Comparison of ENCODE assay signal across 8 mouse cellular contexts in the genomic region with DNA sequence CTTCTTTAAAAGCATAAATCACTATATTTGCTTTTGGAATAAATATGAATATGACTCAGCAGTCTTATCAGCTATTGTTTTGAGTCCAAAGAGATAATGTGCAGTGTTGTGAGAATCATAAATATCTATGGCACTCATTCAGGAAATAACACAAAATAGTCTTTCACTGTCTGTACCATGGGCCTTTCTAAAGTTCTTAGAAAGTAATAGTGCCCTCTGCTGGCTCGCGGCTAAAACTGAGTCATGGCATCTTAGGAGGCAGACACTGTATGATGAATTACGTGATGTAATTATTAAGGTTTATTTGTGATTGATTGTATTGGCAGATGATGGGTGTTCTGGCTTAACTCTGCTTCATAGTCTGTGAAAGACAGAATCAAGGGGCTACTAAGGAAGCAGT. TPM values are rescaled to one million over a fixed set of nuclear protein-coding genes. Genes with fewer than 3 reads are reported as not detected.
DNase-seq lines count a peak whose midpoint lies in the region; ATAC-seq and TF ChIP-seq lines count a peak whose summit lies in the region.

No protein-coding gene starts in this region.

- no peaks in the 10 kb centered on the region for H3K4me1 ChIP-seq in liver, adult 2 months (ENCODE audit: control insufficient read depth, insufficient read depth, low read length)
- no peaks in the 10 kb centered on the region for H3K4me1 ChIP-seq in liver, embryonic 11.5 days (replicated peaks; ENCODE audit: control insufficient read depth, insufficient read depth, low read length)
- H3K4me1 ChIP-seq in hindbrain, postnatal 0 days (ENCODE audit: insufficient read depth, low read length) = no peaks in the 10 kb centered on the region
- H3K4me1 ChIP-seq in midbrain, embryonic 11.5 days (ENCODE audit: control insufficient read depth, insufficient read depth, low read length) = no peaks in the 10 kb centered on the region

- no peak; the same call in 1 of the 2 replicates for ATAC-seq in liver, embryonic 11.5 days (replicated peaks; ENCODE audit: low FRiP score)
- ATAC-seq in hindbrain, postnatal 0 days = peak; percentile 61; the same call in 1 of the 2 replicates
- ATAC-seq in midbrain, embryonic 11.5 days (ENCODE audit: low FRiP score) = peak; percentile 75; the same call in 1 of the 2 replicates

- no peak overlapping the region for H3K4me2 ChIP-seq in liver, embryonic 11.5 days
- H3K4me2 ChIP-seq in hindbrain, postnatal 0 days (ENCODE audit: low read depth, low read length) = no peak overlapping the region
- H3K4me2 ChIP-seq in midbrain, embryonic 11.5 days = no peak overlapping the region

- TF ChIP-seq POLR2A in liver, adult 2 months (IDR thresholded peaks at IDR 0.05; ENCODE audit: extremely low read depth, insufficient read depth, low read length) = no peak

- H3K4me3 ChIP-seq in liver, adult 2 months (ENCODE audit: insufficient read depth, low read depth, low read length) = no peak overlapping the region
- H3K4me3 ChIP-seq in liver, embryonic 11.5 days (ENCODE audit: low read depth, low read length) = no peak overlapping the region
- H3K4me3 ChIP-seq in hindbrain, postnatal 0 days (ENCODE audit: low read length) = no peak overlapping the region
- H3K4me3 ChIP-seq in midbrain, embryonic 11.5 days (ENCODE audit: low read depth, low read length) = no peak overlapping the region

- DNase-seq in liver, adult 2 months (ENCODE audit: extremely low read depth, low read depth, low spot score) = peak; percentile 63
- DNase-seq in liver, embryonic 11.5 days (ENCODE audit: low spot score) = no peak
- DNase-seq in adrenal gland, postnatal 25 days = peak; percentile 26
- peak; percentile 19 for DNase-seq in fibroblast of lung, adult 2 months (ENCODE audit: low read depth)
- peak; percentile 84 for DNase-seq in hindbrain, postnatal 0 days (ENCODE audit: low spot score)
- DNase-seq in layer of hippocampus, postnatal 10 days (ENCODE audit: low spot score in 2 of 2) = peak; percentile 47 to 64
- peak; percentile 86 for DNase-seq in midbrain, embryonic 11.5 days (ENCODE audit: low spot score, missing footprints)
- peak; percentile 38 for DNase-seq in thymus, postnatal 25 days

- H3K79me2 ChIP-seq in liver, adult 2 months (ENCODE audit: control insufficient read depth, insufficient read depth, low read length) = no peaks in the 10 kb centered on the region

- H3K9ac ChIP-seq in liver, adult 2 months (ENCODE audit: low read depth, low read length) = no peak overlapping the region
- no peak overlapping the region for H3K9ac ChIP-seq in liver, embryonic 11.5 days (ENCODE audit: low read depth, low read length)
- H3K9ac ChIP-seq in hindbrain, postnatal 0 days (replicated peaks; ENCODE audit: low read length) = no peak overlapping the region
- H3K9ac ChIP-seq in midbrain, embryonic 11.5 days (ENCODE audit: low read length) = no peak overlapping the region

- no peaks in the 10 kb centered on the region for H3K9me3 ChIP-seq in liver, embryonic 11.5 days (ENCODE audit: control insufficient read depth, low read length)
- H3K9me3 ChIP-seq in hindbrain, postnatal 0 days (ENCODE audit: low read length) = no peaks in the 10 kb centered on the region
- H3K9me3 ChIP-seq in midbrain, embryonic 11.5 days (ENCODE audit: control insufficient read depth, low read length) = no peaks in the 10 kb centered on the region

- 6% methylated on average over 3 of the region's 3 CpGs for WGBS in liver, adult 2 months
- WGBS in liver, embryonic 11.5 days = 21% methylated on average over 3 of the region's 3 CpGs
- 11% methylated on average over 3 of the region's 3 CpGs for WGBS in hindbrain, postnatal 0 days
- WGBS in midbrain, embryonic 11.5 days = 15% methylated on average over 3 of the region's 3 CpGs

- TF ChIP-seq CTCF in liver, adult 2 months (IDR thresholded peaks at IDR 0.05; ENCODE audit: low read depth, low read length) = peak; percentile 53
- peak; percentile 78 for TF ChIP-seq CTCF in hindbrain, postnatal 0 days (IDR thresholded peaks at IDR 0.05; ENCODE audit: low read depth)

- H3K27me3 ChIP-seq in liver, adult 2 months (ENCODE audit: control insufficient read depth, insufficient read depth, low read length) = no peaks in the 10 kb centered on the region
- no peaks in the 10 kb centered on the region for H3K27me3 ChIP-seq in liver, embryonic 11.5 days (replicated peaks; ENCODE audit: control insufficient read depth, insufficient read depth, low read length)
- no peaks in the 10 kb centered on the region for H3K27me3 ChIP-seq in hindbrain, postnatal 0 days (ENCODE audit: insufficient read depth, low read length)
- no peaks in the 10 kb centered on the region for H3K27me3 ChIP-seq in midbrain, embryonic 11.5 days (ENCODE audit: control insufficient read depth, insufficient read depth, low read length)

- H3K27ac ChIP-seq in liver, adult 2 months (replicated peaks; ENCODE audit: insufficient read depth, low read depth, low read length) = no peak overlapping the region
- no peak overlapping the region for H3K27ac ChIP-seq in liver, embryonic 11.5 days (ENCODE audit: low read depth, low read length)
- no peak overlapping the region for H3K27ac ChIP-seq in hindbrain, postnatal 0 days
- H3K27ac ChIP-seq in midbrain, embryonic 11.5 days (ENCODE audit: low read depth, low read length) = no peak overlapping the region

- H3K36me3 ChIP-seq in liver, adult 2 months (ENCODE audit: control insufficient read depth, insufficient read depth, low read length) = no peaks in the 10 kb centered on the region
- H3K36me3 ChIP-seq in liver, embryonic 11.5 days (ENCODE audit: control insufficient read depth, insufficient read depth, low read length) = no peaks in the 10 kb centered on the region
- H3K36me3 ChIP-seq in hindbrain, postnatal 0 days (ENCODE audit: insufficient read depth, low read length) = no peaks in the 10 kb centered on the region
- H3K36me3 ChIP-seq in midbrain, embryonic 11.5 days (ENCODE audit: control insufficient read depth, insufficient read depth, low read length) = no peaks in the 10 kb centered on the region

RNA-seq across cellular contexts. Expression of gene Gprin3, which starts 57.5 kb away (rescaled TPM):
- 26.9 and 33.4 TPM in 2 replicates for total RNA-seq in liver, adult 2 months (2014; rRNA removed)
- polyA plus RNA-seq in liver, adult 2 months (2012; rRNA removed) = 1.6 and 1.9 TPM in 2 replicates
- 0.03 and 0.06 TPM in 2 replicates for polyA plus RNA-seq in liver, embryonic 11.5 days (2014; fragmentation: Nextera tagmentation; extraction: Ambion mirVana)
- total RNA-seq in adrenal gland, postnatal 25 days (2021) = 1.9 and 2.0 TPM in 2 replicates
- 24.7 and 26.8 TPM in 2 replicates for total RNA-seq in hindbrain, postnatal 0 days (2014; rRNA removed)
- 12.8 and 13.7 TPM in 2 replicates for polyA plus RNA-seq in hindbrain, postnatal 0 days (2015; fragmentation: Nextera tagmentation; extraction: Ambion mirVana)
- total RNA-seq in layer of hippocampus, postnatal 10 days (2021) = 10 to 100 TPM; 17.9 to 18.3 TPM
- polyA plus RNA-seq in midbrain, embryonic 11.5 days (2014; fragmentation: Nextera tagmentation; extraction: Ambion mirVana) = 0.18 and 0.26 TPM in 2 replicates
